Mouse (Mus musculus) kidney, postnatal 14 days (tissue): ENCODE measurements around the gene B9d2.

Experiments used
- DNase-seq: peaks from one replicate; pipeline ENCODE4 v3.0.0; 2022; ENCODE audit warnings: mixed read lengths

Gene B9d2

GRCm38 (mm10) chr7:25680514-25681258 lies at the start of gene B9d2:
TSS of gene B9d2 (plus strand) at chr7:25680780.
- DNase-seq, result peak; percentile 97

GRCm38 (mm10) chr7:25632679-25633078 lies 47.9 kb upstream of the B9d2 start:
- no peak for DNase-seq

- DNase-seq, result no peak
Measured at GRCm38 (mm10) chr7:25636373-25636772, 44.2 kb upstream of the B9d2 start.

GRCm38 (mm10) chr7:25637099-25637498 lies 43.5 kb upstream of the B9d2 start:
- DNase-seq, result no peak

- DNase-seq, result no peak
Measured at GRCm38 (mm10) chr7:25639754-25640153, 40.8 kb upstream of the B9d2 start.

GRCm38 (mm10) chr7:25644136-25644535 lies 36.4 kb upstream of the B9d2 start:
- DNase-seq, result no peak

- no peak for DNase-seq
Measured at GRCm38 (mm10) chr7:25644631-25645030, 35.9 kb upstream of the B9d2 start.

- no peak for DNase-seq
Measured at GRCm38 (mm10) chr7:25645074-25645473, 35.5 kb upstream of the B9d2 start.

GRCm38 (mm10) chr7:25647574-25648123 lies 32.9 kb upstream of the B9d2 start:
- DNase-seq, result no peak

- no peak for DNase-seq
Measured at GRCm38 (mm10) chr7:25649839-25650238, 30.7 kb upstream of the B9d2 start.

- DNase-seq, result no peak
Measured at GRCm38 (mm10) chr7:25651281-25651680, 29.3 kb upstream of the B9d2 start.

GRCm38 (mm10) chr7:25652244-25652759 lies 28.3 kb upstream of the B9d2 start:
- DNase-seq, result no peak

- DNase-seq, result peak; percentile 62
Measured at GRCm38 (mm10) chr7:25655601-25656428, 24.8 kb upstream of the B9d2 start.

- no peak for DNase-seq
Measured at GRCm38 (mm10) chr7:25657785-25658184, 22.8 kb upstream of the B9d2 start.

GRCm38 (mm10) chr7:25658657-25659472 lies 21.7 kb upstream of the B9d2 start, which contains the start of the genes Bckdha and Exosc5:
TSS of gene Bckdha (minus strand) at chr7:25658981.
TSS of gene Exosc5 (plus strand) at chr7:25659164.
- DNase-seq, result peak; percentile 100

GRCm38 (mm10) chr7:25666381-25666780 lies 14.2 kb upstream of the B9d2 start:
- no peak for DNase-seq

GRCm38 (mm10) chr7:25669158-25669557 lies 11.4 kb upstream of the B9d2 start:
- no peak for DNase-seq

GRCm38 (mm10) chr7:25669631-25670030 lies 10.9 kb upstream of the B9d2 start:
- no peak for DNase-seq

- no peak for DNase-seq
Measured at GRCm38 (mm10) chr7:25670096-25670495, 10.5 kb upstream of the B9d2 start.

- no peak for DNase-seq
Measured at GRCm38 (mm10) chr7:25671686-25672085, 8.9 kb upstream of the B9d2 start.

GRCm38 (mm10) chr7:25672442-25672841 lies 8.1 kb upstream of the B9d2 start:
- DNase-seq, result no peak

- no peak for DNase-seq
Measured at GRCm38 (mm10) chr7:25674297-25674696, 6.3 kb upstream of the B9d2 start.
